Mouse (Mus musculus): ENCODE results near the gene Azi2.

DNA sequence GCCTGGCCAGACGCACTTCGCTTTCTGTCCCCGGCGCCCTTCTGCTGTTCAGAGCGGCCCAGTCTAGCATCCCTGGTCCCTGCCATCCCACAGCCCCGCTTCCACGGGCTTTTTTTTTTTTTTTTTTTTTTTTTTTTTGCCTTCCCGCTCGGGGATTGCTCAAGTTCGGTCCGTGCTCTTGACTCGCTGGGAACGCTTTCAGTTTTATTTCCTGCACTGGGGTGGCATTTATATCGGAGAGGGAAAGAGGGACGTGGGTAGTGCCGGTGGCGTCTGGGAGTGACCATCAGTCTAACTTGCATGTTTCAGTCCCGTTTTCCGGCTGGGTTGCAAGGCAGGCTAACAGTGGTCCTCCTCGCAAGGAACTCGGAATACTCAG, 712 bp downstream of the Azi2 start:
- TF ChIP-seq CTCF (IDR thresholded peaks at IDR 0.05; ENCODE audit: insufficient read depth, low read length) (no peak), POLR2A (IDR thresholded peaks at IDR 0.05; ENCODE audit: borderline replicate concordance, extremely low read depth, low read depth, low read length) (no peak)

Data from lung, adult 2 months (tissue).